10 mouse cellular contexts compared by ENCODE assay signal in genomic region chr1:152520798-152521575, GRCm38 (mm10).
DNase-seq lines count a peak whose midpoint lies in the region; ATAC-seq lines count a peak whose summit lies in the region.
"Had no signal": no experiment of that assay in that cellular context is flagged by ENCODE, and none has a peak within 500 bp of the region (broad histone marks: within the 10 kb centered on the region; RNA-seq: fewer than 3 reads in every experiment).

No protein-coding gene starts in this region.

- H3K4me1 ChIP-seq in kidney, embryonic 15.5 days: peaks cover 6% of the 10 kb centered on the region
- H3K4me1 ChIP-seq in midbrain, embryonic 12.5 days: no peaks in the 10 kb centered on the region
- H3K4me1 ChIP-seq: embryonic facial prominence, embryonic 13.5 days; lung, embryonic 15.5 days had no signal

- H3K4me3 ChIP-seq in kidney, embryonic 15.5 days (replicated peaks): no peak overlapping the region
- no peak overlapping the region for H3K4me3 ChIP-seq in midbrain, embryonic 12.5 days
- H3K4me3 ChIP-seq: embryonic facial prominence, embryonic 13.5 days; lung, embryonic 15.5 days had no signal

- H3K36me3 ChIP-seq in kidney, embryonic 15.5 days: peaks cover 78% of the 10 kb centered on the region
- no peaks in the 10 kb centered on the region for H3K36me3 ChIP-seq in midbrain, embryonic 12.5 days

- no peak overlapping the region for H3K27ac ChIP-seq in kidney, embryonic 15.5 days
- H3K27ac ChIP-seq in midbrain, embryonic 12.5 days (replicated peaks): no peak overlapping the region
- H3K27ac ChIP-seq: embryonic facial prominence, embryonic 13.5 days; lung, embryonic 15.5 days had no signal

- peak; percentile 50 for DNase-seq in kidney, adult 11 months
- peak; percentile 13 for DNase-seq in MEL-GATA-1-ER (ENCODE audit: extremely low read depth, low read depth)
- DNase-seq in heart, postnatal 14 days: peak; percentile 63 to 77
- DNase-seq in left cerebral cortex, adult 18-20 months (ENCODE audit: low spot score in 2 of 2): peak; percentile 60 to 63
- DNase-seq in thymus, postnatal 0 days (ENCODE audit: low spot score): peak; percentile 64

- WGBS in kidney, embryonic 15.5 days: 82% methylated on average over 16 of the region's 16 CpGs
- WGBS in midbrain, embryonic 12.5 days: 79% methylated on average over 16 of the region's 16 CpGs

- no peak for ATAC-seq in kidney, embryonic 15.5 days (replicated peaks; ENCODE audit: low FRiP score)
- ATAC-seq in common myeloid progenitor, adult 5-6 weeks (replicated peaks; ENCODE audit: low read depth, poor library complexity, severe bottlenecking): peak; percentile 53; the same call in 1 of the 2 replicates
- ATAC-seq in midbrain, embryonic 12.5 days (ENCODE audit: low FRiP score, low read depth): peak; percentile 28; the same call in 1 of the 2 replicates

- H3K9ac ChIP-seq in kidney, embryonic 15.5 days: no peak overlapping the region
- no peak overlapping the region for H3K9ac ChIP-seq in midbrain, embryonic 12.5 days (replicated peaks)
- H3K9ac ChIP-seq: embryonic facial prominence, embryonic 13.5 days; lung, embryonic 15.5 days had no signal

- no peaks in the 10 kb centered on the region for H3K27me3 ChIP-seq in kidney, embryonic 15.5 days
- no peaks in the 10 kb centered on the region for H3K27me3 ChIP-seq in midbrain, embryonic 12.5 days
- H3K27me3 ChIP-seq: embryonic facial prominence, embryonic 13.5 days; lung, embryonic 15.5 days had no signal

- intact Hi-C loops in heart, postnatal 14 days (cut with DNase I): loop anchor here (5.0 kb wide), 1 partner anchor 246 kb away; the partner anchor contains the start of genes Arpc5 and Rgl1

- H3K9me3 ChIP-seq in kidney, embryonic 15.5 days (replicated peaks): no peaks in the 10 kb centered on the region
- no peaks in the 10 kb centered on the region for H3K9me3 ChIP-seq in midbrain, embryonic 12.5 days
- H3K9me3 ChIP-seq: embryonic facial prominence, embryonic 13.5 days; lung, embryonic 15.5 days had no signal

- no peak overlapping the region for H3K4me2 ChIP-seq in kidney, embryonic 15.5 days
- no peak overlapping the region for H3K4me2 ChIP-seq in midbrain, embryonic 12.5 days (replicated peaks)
- H3K4me2 ChIP-seq: embryonic facial prominence, embryonic 13.5 days; lung, embryonic 15.5 days had no signal

Comparison
In these comparisons a context has a peak if more than half of its experiments do, and no peak if none do; other contexts are left out.
1. DNase-seq: peak in every context shown above with its lines; median percentile 70 in heart, postnatal 14 days; 64 in thymus, postnatal 0 days; 62 in left cerebral cortex, adult 18-20 months; 50 in kidney, adult 11 months; 13 in MEL-GATA-1-ER.